Mouse (Mus musculus): ENCODE data around the gene Mrps14. TPM values are rescaled to one million over a fixed set of nuclear protein-coding genes. Genes with fewer than 3 reads are reported as not detected.

The Mrps14 gene
- 70.0 and 135 TPM in 2 replicates for total RNA-seq (2017)

- peak; percentile 98 to 99 for ATAC-seq (replicated peaks in 1 of 2; ENCODE audit: insufficient read depth in 1 of 2, low FRiP score in 2 of 2, low TSS enrichment in 1 of 2, low read depth in 1 of 2, poor library complexity in 2 of 2, severe bottlenecking in 2 of 2)
Measured at GRCm38 (mm10) chr1:160194529-160195336, at the start of gene Mrps14. Mrps14 (plus strand) TSS chr1:160195215.

- ATAC-seq (replicated peaks in 1 of 2; ENCODE audit: insufficient read depth in 1 of 2, low FRiP score in 2 of 2, low TSS enrichment in 1 of 2, low read depth in 1 of 2, poor library complexity in 2 of 2, severe bottlenecking in 2 of 2), result no peak
Measured at GRCm38 (mm10) chr1:160145606-160146005, 49.4 kb upstream of the Mrps14 start.

DNA sequence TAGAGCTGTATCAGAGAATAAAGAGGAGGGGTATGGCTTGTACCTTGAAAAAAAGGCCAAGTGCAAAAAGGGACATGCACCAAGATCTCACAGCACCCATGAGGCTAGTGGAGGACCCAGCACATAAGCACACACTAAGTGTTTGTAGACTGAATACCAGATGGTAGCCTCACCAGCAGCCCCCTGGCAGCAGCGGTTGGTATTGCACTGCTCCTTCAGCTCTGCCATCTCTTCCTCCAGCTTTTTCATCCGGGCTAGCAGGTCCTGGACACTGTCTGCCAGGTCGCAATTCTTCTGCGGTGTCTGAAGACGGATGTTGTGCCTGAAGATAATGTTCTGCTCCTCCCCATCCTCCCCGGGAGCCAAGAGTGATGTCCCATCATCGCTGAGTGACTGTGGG, 47.7 kb upstream of the Mrps14 start:
- no peak for ATAC-seq (replicated peaks in 1 of 2; ENCODE audit: insufficient read depth in 1 of 2, low FRiP score in 2 of 2, low TSS enrichment in 1 of 2, low read depth in 1 of 2, poor library complexity in 2 of 2, severe bottlenecking in 2 of 2)

GRCm38 (mm10) chr1:160149291-160149906, 45.6 kb upstream of the Mrps14 start:
- no peak for ATAC-seq (replicated peaks in 1 of 2; ENCODE audit: insufficient read depth in 1 of 2, low FRiP score in 2 of 2, low TSS enrichment in 1 of 2, low read depth in 1 of 2, poor library complexity in 2 of 2, severe bottlenecking in 2 of 2)

DNA sequence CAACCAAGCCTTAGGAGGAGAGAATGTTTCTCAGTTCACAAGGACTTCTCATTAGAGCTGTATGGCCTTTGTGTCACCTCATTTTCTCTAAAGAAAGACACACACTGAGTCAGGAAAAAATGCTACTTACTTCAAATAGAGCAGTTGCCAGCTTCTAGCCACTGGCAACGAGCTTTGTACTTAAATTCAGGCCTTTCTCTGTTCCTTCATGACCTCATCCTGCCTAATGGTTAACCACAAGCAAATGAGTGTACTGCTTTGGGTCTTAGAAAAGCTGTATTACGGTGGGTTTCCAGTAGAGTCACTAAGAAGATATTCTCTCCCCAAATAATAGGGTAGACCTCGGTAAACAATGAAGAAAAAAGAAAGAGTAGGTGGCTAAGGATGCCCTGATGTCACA, 44.3 kb upstream of the Mrps14 start:
- no peak for ATAC-seq (replicated peaks in 1 of 2; ENCODE audit: insufficient read depth in 1 of 2, low FRiP score in 2 of 2, low TSS enrichment in 1 of 2, low read depth in 1 of 2, poor library complexity in 2 of 2, severe bottlenecking in 2 of 2)

GRCm38 (mm10) chr1:160153480-160153879, 41.5 kb upstream of the Mrps14 start, which contains the start of gene Tnn:
Tnn (minus strand) TSS chr1:160153580.
- ATAC-seq (replicated peaks in 1 of 2; ENCODE audit: insufficient read depth in 1 of 2, low FRiP score in 2 of 2, low TSS enrichment in 1 of 2, low read depth in 1 of 2, poor library complexity in 2 of 2, severe bottlenecking in 2 of 2), result no peak

GRCm38 (mm10) chr1:160158190-160158589, 36.8 kb upstream of the Mrps14 start:
- ATAC-seq (replicated peaks in 1 of 2; ENCODE audit: insufficient read depth in 1 of 2, low FRiP score in 2 of 2, low TSS enrichment in 1 of 2, low read depth in 1 of 2, poor library complexity in 2 of 2, severe bottlenecking in 2 of 2), result no peak

DNA sequence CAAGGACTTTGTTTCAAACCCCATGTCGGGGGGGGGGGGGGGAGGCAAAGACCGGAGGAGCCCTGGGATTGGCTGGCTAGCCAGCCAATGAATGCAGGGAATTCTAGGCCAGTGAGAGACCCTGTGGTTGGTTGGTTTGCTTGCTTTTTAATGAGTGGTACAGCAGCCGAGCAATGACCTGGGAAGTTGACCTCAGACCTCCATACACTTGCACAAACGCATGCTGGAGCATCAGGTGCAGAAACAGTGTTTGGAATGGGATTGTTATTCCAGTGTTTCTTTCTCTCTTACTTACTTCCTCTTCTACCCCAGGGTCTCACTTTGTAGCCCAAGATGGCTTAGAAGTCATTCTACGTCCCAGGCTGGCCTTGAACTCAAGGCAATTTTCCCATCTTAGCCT, 28.4 kb upstream of the Mrps14 start:
- no peak for ATAC-seq (replicated peaks in 1 of 2; ENCODE audit: insufficient read depth in 1 of 2, low FRiP score in 2 of 2, low TSS enrichment in 1 of 2, low read depth in 1 of 2, poor library complexity in 2 of 2, severe bottlenecking in 2 of 2)

DNA sequence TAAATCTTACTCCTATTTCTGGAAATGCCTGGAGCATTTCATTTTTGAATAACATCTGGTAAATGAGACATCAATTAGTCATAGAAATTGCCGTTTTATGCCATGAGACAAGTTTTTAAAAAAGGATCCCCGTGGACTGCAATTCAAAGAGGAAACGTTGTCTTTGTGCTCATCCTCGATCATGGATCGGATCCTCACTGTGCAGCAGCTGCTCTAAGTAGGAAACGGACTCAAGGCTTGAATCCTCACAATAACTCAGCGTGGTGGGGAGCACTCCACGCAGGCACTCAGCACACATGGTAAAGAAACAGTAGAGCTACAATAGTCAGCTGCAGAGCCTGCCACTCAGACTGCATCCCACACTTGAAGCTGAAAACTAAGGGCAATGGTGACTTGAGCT, 18.1 kb upstream of the Mrps14 start:
- ATAC-seq (replicated peaks in 1 of 2; ENCODE audit: insufficient read depth in 1 of 2, low FRiP score in 2 of 2, low TSS enrichment in 1 of 2, low read depth in 1 of 2, poor library complexity in 2 of 2, severe bottlenecking in 2 of 2), result no peak

DNA sequence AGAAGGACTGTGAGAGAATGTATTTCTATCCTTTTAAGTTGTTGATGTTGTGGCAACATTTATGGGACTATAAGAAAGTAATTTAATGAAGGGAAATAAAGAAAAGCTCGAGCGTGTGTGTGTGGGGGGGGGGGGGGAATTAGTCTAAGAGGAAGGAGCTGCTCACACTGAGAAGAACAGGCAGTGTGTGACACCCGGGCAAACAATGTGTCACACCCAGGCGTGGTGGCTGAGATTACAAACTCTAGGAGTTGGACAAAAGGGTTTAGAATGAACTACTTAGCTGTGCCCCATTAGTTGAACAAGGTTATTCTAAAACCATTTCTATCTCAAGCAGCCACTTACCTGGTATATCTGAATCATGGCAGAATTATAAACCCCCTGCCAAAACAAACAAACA, 13.8 kb upstream of the Mrps14 start:
- no peak for ATAC-seq (replicated peaks in 1 of 2; ENCODE audit: insufficient read depth in 1 of 2, low FRiP score in 2 of 2, low TSS enrichment in 1 of 2, low read depth in 1 of 2, poor library complexity in 2 of 2, severe bottlenecking in 2 of 2)

- peak; percentile 31 to 62; a peak in 2 of 4 replicates for ATAC-seq (replicated peaks in 1 of 2; ENCODE audit: insufficient read depth in 1 of 2, low FRiP score in 2 of 2, low TSS enrichment in 1 of 2, low read depth in 1 of 2, poor library complexity in 2 of 2, severe bottlenecking in 2 of 2)
Measured at GRCm38 (mm10) chr1:160184506-160184905, 10.5 kb upstream of the Mrps14 start.

GRCm38 (mm10) chr1:160195337-160195663, 285 bp downstream of the Mrps14 start:
- ATAC-seq (replicated peaks in 1 of 2; ENCODE audit: insufficient read depth in 1 of 2, low FRiP score in 2 of 2, low TSS enrichment in 1 of 2, low read depth in 1 of 2, poor library complexity in 2 of 2, severe bottlenecking in 2 of 2), result peak; percentile 14 to 30

GRCm38 (mm10) chr1:160205486-160205885, 10.5 kb downstream of the Mrps14 start:
- no peak for ATAC-seq (replicated peaks in 1 of 2; ENCODE audit: insufficient read depth in 1 of 2, low FRiP score in 2 of 2, low TSS enrichment in 1 of 2, low read depth in 1 of 2, poor library complexity in 2 of 2, severe bottlenecking in 2 of 2)

GRCm38 (mm10) chr1:160209844-160210243, 14.8 kb downstream of the Mrps14 start:
- no peak for ATAC-seq (replicated peaks in 1 of 2; ENCODE audit: insufficient read depth in 1 of 2, low FRiP score in 2 of 2, low TSS enrichment in 1 of 2, low read depth in 1 of 2, poor library complexity in 2 of 2, severe bottlenecking in 2 of 2)

DNA sequence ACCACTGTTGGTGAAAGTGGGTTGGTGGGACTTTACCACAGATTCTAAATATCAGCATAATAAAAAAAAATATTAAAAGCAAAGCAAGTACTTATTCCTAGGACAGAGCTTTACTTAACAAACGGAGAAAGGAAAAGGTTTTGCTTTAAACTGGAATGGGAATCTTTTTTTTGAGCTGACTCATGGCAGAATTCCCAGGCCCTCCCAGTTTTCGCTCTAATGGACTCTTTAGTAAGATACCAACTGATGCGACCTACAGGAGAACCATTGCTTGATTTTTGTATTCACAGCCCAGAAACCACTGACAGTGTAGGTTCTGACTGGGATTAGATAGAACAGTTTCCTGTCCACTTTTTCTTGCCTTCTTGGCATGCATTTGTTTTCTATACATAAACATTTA, 15.6 kb downstream of the Mrps14 start:
- ATAC-seq (replicated peaks in 1 of 2; ENCODE audit: insufficient read depth in 1 of 2, low FRiP score in 2 of 2, low TSS enrichment in 1 of 2, low read depth in 1 of 2, poor library complexity in 2 of 2, severe bottlenecking in 2 of 2), result no peak

GRCm38 (mm10) chr1:160211597-160212122, 16.6 kb downstream of the Mrps14 start:
- ATAC-seq (replicated peaks in 1 of 2; ENCODE audit: insufficient read depth in 1 of 2, low FRiP score in 2 of 2, low TSS enrichment in 1 of 2, low read depth in 1 of 2, poor library complexity in 2 of 2, severe bottlenecking in 2 of 2), result no peak

GRCm38 (mm10) chr1:160212123-160212691, 17.2 kb downstream of the Mrps14 start:
- ATAC-seq (replicated peaks in 1 of 2; ENCODE audit: insufficient read depth in 1 of 2, low FRiP score in 2 of 2, low TSS enrichment in 1 of 2, low read depth in 1 of 2, poor library complexity in 2 of 2, severe bottlenecking in 2 of 2), result 0 out of 4 replicates have a peak, but pooled peaks of 1 of the 2 experiments have one; percentile 2

Measured in hematopoietic stem cell, adult 5-6 weeks (primary cell).